Mouse (Mus musculus) brain, embryonic 18.5 days (tissue): ENCODE results near the gene Arx.

ENCODE experiments used
- DNase-seq: peaks from one replicate; pipeline ENCODE4 v3.0.0-alpha.2; 2012; ENCODE audit warnings: low read depth, low spot score

Gene Arx

DNA sequence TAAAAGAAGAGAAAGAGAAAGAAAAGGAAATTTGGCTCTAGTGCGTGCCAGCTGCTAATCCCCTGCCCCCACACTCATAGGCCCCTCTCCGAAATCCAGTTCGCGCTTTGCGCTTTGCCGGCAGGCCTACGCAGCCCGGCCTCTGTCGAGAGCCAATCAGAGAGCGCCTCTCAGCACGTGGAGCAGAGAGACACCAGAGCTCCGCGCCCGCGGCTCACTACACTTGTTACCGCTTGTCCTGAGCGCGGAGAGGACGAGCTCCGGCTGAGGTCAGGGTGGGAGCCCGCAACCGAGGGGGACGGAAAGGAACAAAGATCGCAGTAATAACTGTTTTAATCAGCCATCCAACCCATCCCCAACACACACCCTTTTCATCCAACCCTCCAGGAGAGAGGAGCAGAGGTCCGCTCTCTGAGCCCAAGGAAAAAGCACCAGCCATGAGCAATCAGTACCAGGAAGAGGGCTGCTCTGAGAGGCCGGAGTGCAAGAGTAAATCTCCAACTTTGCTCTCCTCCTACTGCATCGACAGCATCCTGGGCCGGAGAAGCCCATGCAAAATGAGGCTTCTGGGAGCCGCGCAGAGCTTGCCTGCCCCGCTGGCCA is at the start of gene Arx:
Gene Arx (plus strand): TSS at position 155 of the 603 bp plus-strand sequence.
- DNase-seq, result peak; percentile 76

DNA sequence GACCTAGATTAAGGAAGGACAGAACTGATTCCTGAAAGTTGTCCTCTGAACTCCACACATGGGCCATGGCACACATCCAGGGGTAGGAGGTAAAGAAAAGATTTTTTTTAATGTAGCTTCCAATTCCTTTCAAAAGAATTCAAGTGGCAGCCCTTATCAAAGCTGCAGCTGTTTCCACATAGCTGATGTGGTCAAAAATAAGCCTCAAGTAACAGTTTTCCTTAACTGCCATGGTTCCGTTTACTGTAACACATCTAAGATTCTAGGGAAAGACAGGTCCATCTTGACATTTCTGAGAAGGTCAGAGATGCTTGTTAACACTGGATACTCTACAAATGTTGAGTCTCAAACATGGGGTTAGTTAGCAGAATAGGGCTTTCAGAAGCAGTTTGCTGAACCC is 34.9 kb upstream of the Arx start:
- DNase-seq, result no peak

DNA sequence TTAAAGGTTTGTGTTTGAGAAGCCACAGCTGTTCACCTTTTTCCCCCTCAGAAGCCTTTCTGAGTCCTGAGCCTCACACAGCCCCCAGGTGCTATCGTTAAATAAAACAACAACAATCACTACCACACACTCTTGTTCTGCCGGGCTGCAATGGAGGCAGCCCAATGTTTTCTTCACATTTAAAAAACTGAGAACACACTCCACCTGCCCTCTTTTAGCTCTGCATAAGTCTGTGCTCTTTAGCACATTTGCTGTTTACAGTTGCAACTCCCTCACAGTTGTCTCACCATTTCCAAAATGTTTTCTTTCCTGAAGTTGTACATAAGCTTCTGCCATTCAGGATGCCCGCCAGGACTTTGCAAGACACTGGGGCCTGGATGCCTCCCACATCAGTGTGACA is 10.6 kb upstream of the Arx start:
- DNase-seq, result no peak

DNA sequence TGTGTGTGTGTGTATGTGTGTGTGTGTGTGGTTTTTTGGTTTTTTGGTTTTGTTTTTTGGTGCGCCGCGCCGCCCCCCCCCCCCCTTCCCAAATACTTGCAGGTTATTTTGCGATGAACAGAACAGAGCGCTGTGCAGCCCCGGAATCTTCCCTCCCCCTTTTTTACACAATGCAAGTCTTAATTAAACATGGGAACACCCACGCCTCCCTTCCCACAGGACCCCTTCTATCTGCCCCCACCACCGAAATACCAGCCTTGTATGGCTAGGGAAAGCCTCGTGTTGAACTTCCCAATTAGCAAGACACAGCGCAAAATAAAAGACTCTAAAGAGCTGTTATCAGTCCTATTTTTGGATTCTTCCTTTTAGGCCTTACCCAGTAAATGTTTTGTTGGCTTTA is 6.3 kb upstream of the Arx start:
- DNase-seq, result no peak

DNA sequence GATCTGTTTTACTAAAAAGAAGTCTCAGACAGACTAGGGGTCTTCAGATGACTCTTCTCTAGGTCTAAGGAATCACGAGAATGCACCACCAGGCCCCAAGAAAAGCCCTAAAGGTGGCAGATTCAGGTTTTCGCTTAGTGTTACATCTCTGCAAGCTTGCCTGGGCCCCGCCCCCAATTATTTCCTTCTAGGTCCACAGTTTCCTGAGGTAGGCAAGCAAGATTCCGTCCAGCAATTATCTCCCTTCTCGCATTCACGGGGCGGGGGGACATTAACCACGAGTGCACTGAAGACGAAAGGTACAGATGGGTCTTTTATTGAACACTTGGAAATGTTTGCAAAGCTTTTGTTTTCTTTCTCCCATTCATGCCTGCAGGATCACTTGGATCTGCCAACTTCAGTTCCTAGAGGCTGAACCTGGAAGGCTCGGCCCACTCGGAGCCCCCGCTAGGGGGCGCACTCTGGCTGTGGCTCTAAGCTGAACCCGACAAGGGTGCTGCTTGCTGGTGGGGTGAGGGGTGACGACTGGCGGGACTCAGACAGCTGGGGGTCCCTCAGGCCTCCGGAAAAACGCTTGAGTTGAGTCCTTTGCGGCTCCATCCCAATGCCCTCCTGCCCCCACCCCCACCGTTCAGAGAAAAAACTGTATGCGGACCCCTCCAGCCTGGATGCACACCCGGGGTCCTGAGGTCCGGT is 5.1 kb upstream of the Arx start:
- DNase-seq, result no peak

DNA sequence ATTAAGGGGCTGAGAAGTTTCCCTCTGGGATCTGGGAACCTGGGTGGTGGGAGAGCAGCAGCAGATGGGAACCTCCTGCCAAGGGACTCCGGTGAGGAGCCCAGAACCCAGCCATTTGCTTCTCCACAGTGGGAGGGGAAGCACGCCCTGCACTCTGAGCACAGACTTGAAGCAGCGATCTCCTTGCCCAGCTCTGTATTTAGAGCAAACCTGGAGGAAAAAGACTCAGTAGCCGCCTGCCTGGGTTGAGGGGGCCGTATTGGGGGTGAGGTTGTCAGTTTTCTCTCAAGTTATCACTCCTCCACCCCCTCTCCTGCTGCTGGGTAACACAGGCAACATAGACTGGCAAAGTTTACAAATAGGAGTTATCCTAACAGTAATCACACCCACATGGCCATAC is 4.5 kb upstream of the Arx start:
- DNase-seq, result no peak

DNA sequence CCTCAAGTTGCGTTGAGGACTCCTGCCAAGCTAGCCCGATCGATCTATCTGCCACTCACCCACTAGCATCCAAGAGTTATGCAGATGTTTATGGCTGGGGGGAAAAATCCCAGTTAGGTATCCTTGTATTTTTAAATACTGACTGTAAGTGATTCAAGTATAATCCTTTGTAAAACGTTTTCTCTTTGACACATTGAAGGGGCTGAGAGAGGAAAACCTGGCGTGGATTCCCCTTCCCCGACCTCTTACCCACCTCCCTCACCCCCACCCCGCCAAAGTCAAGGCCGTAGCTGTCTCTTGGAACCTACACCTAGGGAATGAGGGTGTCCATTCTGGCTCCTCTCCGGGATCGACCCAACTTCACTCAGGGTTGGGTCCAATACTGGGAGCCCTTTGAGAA is 1.2 kb upstream of the Arx start:
- DNase-seq, result no peak

DNA sequence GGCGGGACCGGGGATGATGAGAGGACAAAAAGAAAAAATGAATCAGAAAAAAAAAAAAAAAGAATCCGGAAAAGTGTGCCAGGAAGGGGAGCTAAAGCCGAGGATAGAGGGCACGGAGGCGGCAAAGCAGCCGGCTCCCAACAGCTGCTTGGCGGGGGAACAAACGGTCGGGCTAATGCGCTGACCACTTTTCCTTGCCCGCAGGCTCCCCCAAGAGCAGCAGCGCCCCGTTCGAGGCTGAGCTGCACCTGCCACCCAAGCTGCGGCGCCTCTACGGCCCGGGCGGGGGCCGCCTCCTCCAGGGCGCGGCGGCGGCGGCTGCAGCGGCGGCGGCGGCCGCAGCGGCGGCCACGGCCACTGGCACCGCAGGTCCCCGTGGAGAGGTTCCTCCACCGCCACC is 2.1 kb downstream of the Arx start:
- DNase-seq, result no peak

DNA sequence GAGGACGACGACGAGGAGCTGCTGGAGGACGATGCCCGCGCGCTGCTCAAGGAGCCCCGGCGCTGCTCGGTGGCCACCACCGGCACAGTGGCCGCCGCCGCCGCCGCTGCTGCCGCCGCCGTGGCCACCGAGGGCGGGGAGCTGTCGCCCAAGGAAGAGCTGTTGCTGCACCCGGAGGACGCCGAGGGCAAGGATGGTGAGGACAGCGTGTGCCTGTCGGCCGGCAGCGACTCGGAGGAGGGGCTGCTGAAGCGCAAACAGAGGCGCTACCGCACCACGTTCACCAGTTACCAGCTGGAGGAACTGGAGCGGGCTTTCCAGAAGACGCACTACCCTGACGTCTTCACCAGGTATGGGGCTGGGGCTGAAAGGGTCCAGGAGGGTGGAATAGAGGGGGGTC is 2.8 kb downstream of the Arx start:
- DNase-seq, result no peak

DNA sequence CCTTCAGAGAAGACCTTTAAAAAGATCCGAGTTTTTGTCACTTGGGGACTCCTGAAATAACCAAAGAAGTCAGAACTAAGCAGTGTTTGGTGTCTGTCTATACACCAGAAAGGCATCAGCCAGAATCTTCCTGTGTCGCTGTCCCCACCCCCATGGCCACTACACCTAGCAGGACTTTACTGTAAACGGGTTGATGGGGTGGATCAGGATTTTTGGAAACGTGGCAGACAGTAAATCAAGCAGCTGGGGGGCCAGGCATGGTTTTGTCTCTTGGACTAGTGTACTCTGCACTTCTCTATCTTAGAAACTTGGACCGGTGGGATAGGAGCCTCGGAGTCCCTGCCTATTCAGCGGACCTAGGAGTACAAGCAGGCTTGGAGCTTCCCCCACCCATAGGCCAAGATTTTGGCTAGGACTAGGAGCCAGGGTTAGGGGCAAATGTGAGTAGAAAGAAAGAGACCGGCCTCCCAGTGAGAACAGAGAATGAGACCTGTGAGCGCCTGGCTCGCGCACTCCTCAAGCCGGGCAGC is 3.7 kb downstream of the Arx start:
- DNase-seq, result no peak

DNA sequence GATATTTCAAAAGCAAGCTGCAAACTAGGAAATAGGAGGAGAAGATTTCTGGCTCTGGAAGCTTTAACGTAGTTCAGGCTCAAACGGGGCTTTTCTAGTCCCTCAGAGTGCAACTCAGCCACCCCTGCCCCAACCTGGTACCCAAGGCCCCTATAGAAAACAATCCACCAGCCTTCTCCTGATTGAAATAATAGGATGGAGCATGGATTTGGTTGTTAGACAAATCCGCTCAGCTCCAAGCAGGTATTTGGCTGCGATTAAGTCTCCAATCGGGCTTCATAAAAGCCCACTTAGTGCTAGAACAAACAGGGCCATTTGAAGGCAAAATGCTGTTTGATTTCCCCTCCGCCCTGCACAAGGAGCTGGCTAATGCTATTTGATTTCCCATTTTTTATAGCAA is 5.8 kb downstream of the Arx start:
- DNase-seq, result no peak

DNA sequence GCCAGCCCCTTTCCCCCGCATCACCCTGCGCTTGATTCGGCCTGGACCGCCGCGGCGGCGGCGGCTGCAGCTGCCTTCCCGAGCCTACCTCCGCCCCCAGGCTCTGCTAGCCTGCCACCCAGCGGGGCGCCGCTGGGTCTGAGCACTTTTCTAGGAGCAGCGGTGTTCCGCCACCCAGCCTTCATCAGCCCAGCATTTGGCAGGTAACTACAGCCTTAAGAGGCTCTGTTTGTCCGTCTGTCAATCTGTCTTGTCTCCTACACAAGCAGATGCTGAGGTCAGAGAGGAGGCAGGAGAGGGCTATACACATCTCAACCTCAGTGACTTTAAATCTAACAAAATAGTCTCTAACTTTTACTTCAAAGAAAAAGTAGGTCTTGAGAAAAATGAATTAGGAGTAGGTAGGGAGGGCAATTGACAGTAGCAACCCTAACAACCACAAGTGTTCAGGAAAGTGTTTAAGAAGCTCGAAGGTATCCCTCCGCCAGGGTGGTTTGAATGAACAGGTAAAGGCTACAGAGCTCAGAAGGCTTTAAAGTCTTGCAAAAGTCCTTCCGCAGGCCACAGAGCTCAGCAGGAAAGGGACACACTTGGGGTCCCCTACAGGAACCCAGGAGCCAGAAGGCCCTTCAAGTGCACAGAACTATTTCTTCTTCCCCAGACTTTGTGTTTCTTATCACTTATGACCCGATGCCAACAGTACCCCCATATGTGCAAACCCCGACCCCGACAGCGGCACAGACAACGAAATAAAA is 8.7 kb downstream of the Arx start:
- no peak for DNase-seq

DNA sequence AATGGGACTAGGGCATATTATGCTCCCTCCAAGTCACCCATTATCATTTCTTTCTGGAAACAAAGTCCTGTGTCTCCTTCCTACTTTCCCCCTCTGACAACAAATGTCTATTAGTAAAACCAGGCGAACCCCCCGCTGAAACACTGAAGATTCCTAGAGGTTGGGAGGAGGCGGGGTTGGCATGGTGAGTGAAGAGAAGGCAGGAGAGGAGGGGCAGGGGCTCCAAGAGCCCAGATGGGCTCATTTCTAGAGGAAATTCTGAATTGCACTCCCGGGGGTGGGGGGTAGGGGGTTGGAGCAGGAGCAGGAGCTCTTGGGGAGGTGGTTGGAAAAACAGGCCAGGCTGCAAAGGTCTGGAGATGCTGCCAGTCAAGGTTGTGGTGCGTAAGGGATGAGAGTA is 9.6 kb downstream of the Arx start:
- DNase-seq, result no peak

DNA sequence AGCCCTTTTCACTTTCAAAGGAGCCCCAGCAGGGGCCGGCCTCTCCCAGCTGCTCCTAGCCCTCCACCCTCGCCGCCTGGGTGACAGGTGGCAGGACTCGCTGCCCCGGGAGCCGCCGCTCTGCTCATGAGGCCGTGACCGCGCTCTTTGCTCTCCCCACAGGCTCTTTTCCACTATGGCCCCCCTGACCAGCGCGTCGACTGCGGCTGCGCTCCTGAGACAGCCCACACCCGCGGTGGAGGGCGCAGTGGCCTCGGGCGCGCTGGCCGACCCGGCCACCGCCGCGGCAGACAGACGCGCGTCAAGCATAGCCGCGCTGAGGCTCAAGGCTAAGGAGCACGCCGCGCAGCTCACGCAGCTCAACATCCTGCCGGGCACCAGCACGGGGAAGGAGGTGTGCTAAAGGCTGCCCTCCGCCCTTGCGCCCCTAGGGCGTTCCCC is 10.8 kb downstream of the Arx start:
- DNase-seq, result no peak

DNA sequence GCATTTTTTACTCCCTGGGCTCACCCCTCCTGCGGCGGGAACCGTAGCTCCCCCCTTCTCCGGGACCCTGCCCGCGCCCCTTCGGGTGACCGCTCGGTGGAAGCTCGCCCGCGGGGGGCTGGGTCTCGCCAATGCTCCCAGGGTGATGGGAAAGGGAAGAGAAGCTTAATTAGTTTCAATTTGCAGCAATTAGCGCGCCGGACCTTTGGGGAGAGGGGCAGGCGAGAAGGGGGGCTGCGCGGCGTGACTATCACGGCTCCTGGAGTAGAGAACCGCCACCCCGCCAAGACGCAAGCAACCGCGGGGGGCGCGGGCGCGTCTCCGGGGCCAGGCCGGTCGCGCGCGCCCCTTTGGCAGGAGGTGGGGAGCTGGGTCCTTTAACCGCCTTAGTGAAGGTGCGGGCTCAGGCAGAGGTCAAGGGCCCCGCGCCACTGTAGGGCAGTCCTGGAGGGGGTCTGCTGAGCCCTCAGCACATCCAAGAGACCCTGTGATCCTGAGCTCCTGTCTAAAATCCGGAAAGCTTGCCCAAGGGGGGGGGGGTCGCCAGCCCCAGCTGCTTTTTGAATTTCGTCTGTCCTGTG is 12.9 kb downstream of the Arx start:
- DNase-seq, result no peak

DNA sequence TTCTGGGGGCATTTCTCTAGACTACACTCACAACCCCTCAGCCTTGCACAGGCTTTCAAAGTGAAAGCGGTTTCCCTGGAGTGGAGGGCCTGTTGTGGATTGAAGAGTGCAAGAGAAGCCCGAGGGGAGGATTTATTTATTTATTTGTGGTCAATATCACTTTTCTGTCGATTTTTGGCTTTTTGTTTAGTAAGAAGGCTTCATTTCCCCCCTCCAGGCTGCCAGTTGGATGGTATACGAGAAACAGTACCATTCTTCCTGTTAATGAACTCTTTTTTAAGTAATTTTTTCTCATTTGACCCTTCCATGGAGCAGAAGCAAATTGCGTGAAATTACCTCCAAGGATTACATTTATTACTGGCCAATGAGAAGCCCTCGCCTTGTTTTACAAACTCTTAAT is 13.5 kb downstream of the Arx start:
- no peak for DNase-seq

DNA sequence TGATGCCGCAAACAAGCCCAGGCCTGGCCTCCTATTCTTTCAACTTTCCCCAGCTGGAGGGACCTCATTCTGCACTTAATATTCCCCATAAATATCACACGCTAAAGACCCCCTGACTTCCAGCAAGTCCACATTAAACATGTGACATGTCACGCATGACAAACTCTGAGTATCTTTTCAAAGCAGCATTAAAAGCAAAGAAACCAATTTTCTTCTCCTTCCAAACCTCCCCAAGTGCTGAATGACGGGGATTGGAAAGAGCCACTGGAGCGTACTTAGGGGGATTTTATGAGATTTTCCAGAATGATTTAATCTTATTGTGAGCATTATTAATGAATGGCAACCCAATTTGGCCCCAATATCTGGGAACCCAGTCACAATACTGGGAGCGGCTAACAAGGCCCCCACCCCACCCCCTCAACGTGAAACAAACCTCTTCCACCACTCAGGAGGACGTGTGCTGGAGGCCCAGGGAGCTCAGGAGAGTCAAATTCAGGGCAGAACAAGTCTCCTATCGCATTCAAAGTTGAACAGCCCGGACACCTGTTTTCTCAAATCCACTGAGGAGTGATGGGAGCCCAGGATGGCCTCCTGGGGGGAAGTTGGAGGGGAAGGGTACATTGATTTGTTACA is 14.1 kb downstream of the Arx start:
- DNase-seq, result no peak

DNA sequence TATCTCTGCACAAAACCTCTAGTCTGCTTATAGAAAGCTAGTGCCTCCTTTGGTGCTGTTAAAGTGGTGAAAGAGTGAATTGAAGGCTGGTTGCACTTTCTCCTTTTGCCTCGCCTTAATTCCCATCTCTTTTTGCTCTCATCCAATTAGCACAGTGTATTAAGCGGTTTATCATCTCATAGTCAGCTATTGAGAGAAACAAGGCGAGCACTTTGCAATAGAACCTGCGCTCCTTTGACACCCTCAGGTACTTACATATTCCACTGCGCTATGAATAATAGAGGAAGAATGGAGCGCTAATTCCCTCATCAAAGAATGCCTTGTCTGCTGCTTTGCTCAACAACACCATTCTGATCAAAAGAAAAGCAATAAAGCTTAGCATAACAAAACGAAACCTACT is 15.6 kb downstream of the Arx start:
- DNase-seq, result no peak

DNA sequence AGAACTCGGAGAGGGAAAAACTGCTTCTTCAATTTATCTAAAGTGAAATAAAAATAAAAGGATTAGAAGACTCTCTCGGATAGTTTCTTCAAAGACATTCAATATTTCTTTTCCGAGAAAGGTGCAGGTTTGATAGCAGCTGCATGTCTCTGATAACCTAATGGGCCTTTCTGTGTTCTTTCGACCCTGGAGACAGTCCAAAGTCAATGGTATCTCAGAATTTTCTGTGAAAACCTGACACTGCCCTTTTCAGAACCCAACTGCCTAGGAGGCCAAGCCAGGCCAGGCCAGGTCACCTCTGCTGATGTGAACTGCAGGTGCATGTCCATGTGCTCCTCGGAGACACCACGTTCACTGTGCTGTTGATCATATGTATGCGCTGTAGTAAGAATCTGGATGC is 19.5 kb downstream of the Arx start:
- DNase-seq, result no peak

DNA sequence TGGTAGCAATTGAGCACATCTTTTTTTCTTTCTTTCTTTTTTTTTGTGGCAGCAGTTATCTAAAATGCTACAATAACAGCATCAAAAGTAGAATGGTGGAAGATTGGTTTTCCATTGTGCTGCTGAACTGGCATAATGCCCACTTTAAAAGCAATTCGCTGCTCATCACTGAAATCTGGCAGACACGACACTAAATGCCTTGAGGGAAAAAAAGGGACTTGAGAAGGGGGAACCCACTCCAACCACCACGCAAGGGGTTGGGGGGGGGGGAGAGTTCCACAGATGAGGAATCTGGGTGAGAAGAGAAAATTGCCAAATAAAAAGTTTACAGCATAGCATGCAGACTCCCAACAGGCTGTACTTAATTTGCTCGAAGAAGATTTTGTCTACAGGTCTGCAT is 31.3 kb downstream of the Arx start:
- no peak for DNase-seq

DNA sequence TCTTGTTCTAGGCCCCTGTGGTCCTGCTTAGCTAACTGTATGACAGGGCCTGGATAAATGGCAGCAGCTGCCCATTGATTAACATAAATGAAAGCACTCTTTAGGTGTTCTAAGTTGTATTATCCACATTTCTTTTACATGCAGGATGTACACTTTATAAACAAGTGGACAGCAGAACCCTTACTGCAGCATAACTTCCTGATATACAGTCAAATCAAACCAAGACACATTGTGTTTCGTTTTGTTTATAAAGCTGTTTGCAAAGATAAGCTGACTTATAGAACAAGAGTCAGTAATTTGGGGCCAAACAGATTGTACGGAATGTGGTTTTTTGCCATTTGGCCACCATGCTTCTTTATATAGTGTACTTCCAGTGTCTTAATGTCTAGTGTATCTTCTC is 33.7 kb downstream of the Arx start:
- DNase-seq, result no peak

DNA sequence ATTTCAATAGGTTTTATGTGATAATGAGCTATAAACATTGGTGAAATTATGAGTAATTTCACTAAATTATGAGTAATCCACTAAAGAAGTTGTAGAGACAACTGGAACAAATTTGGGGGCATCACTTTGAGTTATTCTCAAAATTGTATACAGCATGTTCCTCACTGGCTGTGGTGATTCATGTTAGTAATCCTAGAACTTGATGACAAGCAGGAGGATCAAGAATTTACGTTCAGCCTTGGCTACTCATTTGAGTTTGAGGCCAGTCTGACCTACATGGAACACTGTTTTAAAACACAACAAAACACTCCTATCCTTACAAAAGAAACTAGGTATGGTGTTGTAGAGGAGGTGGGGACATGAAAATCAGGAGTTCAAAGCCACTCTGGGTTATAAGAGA is 35.1 kb downstream of the Arx start:
- no peak for DNase-seq
